Mouse (Mus musculus) MEL (cell line): ENCODE measurements around the gene Galt. TPM values are rescaled to one million over a fixed set of nuclear protein-coding genes. Genes with fewer than 3 reads are reported as not detected.

Experiments
- DNase-seq: peaks from one replicate; pipeline ENCODE4 v3.0.0; 2011; ENCODE audit warnings: low read depth, low spot score
- H3K27ac ChIP-seq: 2 replicates; pipeline ENCODE4 v1.5.1; 2012; ENCODE audit warnings: low read depth, mild to moderate bottlenecking, control low read depth, low read length, moderate library complexity; ENCODE audit not compliant: control insufficient read depth
- H3K27me3 ChIP-seq, 2 experiments: fragments of 150-350 bp in 1 of 2; sonication (generic) in 1 of 2; 2 replicates each; pipeline ENCODE4 v1.6.1; 2012; ENCODE audit warnings: low read length in 2 of 2, mild to moderate bottlenecking in 2 of 2, improper control_type of control experiment in 1 of 2, moderate library complexity in 1 of 2; ENCODE audit not compliant: insufficient read depth in 2 of 2, control insufficient read depth in 1 of 2
- H3K36me3 ChIP-seq, 2 experiments: 2 replicates each; pipeline ENCODE4 v1.6.1; 2012 to 2014; ENCODE audit warnings: low read length in 2 of 2, improper control_type of control experiment in 1 of 2, inconsistent platforms in 1 of 2, mild to moderate bottlenecking in 1 of 2; ENCODE audit not compliant: insufficient read depth in 2 of 2, control insufficient read depth in 1 of 2
- H3K4me1 ChIP-seq, 2 experiments: fragments of 150-350 bp in 1 of 2; sonication (generic) in 1 of 2; 2 replicates each; pipeline ENCODE4 v1.6.1; 2012; ENCODE audit warnings: low read length in 2 of 2, improper control_type of control experiment in 1 of 2, mild to moderate bottlenecking in 1 of 2; ENCODE audit not compliant: insufficient read depth in 2 of 2, control insufficient read depth in 1 of 2
- H3K4me3 ChIP-seq, 2 experiments: fragments of 150-350 bp in 1 of 2; sonication (generic) in 1 of 2; 2 replicates each; pipeline ENCODE4 v1.5.1; 2012; ENCODE audit warnings: low read depth in 2 of 2, low read length in 2 of 2, mild to moderate bottlenecking in 2 of 2, moderate library complexity in 2 of 2, control low read depth in 1 of 2, improper control_type of control experiment in 1 of 2; ENCODE audit not compliant: control insufficient read depth in 1 of 2, insufficient read depth in 1 of 2
- H3K79me2 ChIP-seq: 2 replicates; pipeline ENCODE4 v1.6.1; 2012; ENCODE audit warnings: mild to moderate bottlenecking, low read length, moderate library complexity; ENCODE audit not compliant: control insufficient read depth, poor library complexity, insufficient read depth
- H3K9ac ChIP-seq: 2 replicates; pipeline ENCODE4 v1.6.1; 2012; ENCODE audit warnings: low read depth, mild to moderate bottlenecking, control low read depth, low read length, moderate library complexity; ENCODE audit not compliant: control insufficient read depth, poor library complexity, severe bottlenecking
- H3K9me3 ChIP-seq: fragments of 150-350 bp; sonication (generic); replicated peaks from 2 replicates; pipeline ENCODE4 v1.6.1; 2012; ENCODE audit warnings: mild to moderate bottlenecking, low read length, improper control_type of control experiment, moderate library complexity; ENCODE audit not compliant: insufficient read depth
- CHD1 ChIP-seq: IDR thresholded peaks from 2 replicates; pipeline ENCODE4 v1.6.1; 2012; ENCODE audit warnings: low read depth, mild to moderate bottlenecking, inconsistent platforms, low read length, improper control_type of control experiment
- CHD2 ChIP-seq: IDR thresholded peaks from 2 replicates; pipeline ENCODE4 v1.6.1; 2011; ENCODE audit warnings: low read length, improper control_type of control experiment
- CTCF ChIP-seq, 3 experiments: IDR thresholded peaks in 2 of 3; conservative IDR thresholded peaks in 1 of 3; 2 replicates each; pipeline ENCODE4 v1.5.1; 2011 to 2012; ENCODE audit warnings: low read length in 3 of 3, low read depth in 2 of 3, mild to moderate bottlenecking in 2 of 3, improper control_type of control experiment in 1 of 3, inconsistent platforms in 1 of 3, mixed read lengths in 1 of 3, moderate library complexity in 1 of 3; ENCODE audit not compliant: control insufficient read depth in 1 of 3, insufficient read depth in 1 of 3, poor library complexity in 1 of 3, severe bottlenecking in 1 of 3
- ELF1 ChIP-seq: IDR thresholded peaks from 2 replicates; pipeline ENCODE4 v1.6.1; 2014; ENCODE audit warnings: low read depth, mild to moderate bottlenecking, inconsistent platforms, low read length, improper control_type of control experiment, moderate library complexity
- EP300 ChIP-seq, 2 experiments: IDR thresholded peaks; 2 replicates each; pipeline ENCODE4 v1.6.1; 2011; ENCODE audit warnings: improper control_type of control experiment in 2 of 2, low read length in 2 of 2, low read depth in 1 of 2, mild to moderate bottlenecking in 1 of 2
- HCFC1 ChIP-seq: IDR thresholded peaks from 2 replicates; pipeline ENCODE4 v1.6.1; 2012; ENCODE audit warnings: low read depth, mild to moderate bottlenecking, inconsistent platforms, low read length, improper control_type of control experiment, moderate library complexity
- JUND ChIP-seq: IDR thresholded peaks from 2 replicates; pipeline ENCODE4 v1.6.1; 2011; ENCODE audit warnings: low read depth, mild to moderate bottlenecking, improper control_type of control experiment, low read length
- KAT2A ChIP-seq: conservative IDR thresholded peaks from 2 replicates; pipeline ENCODE4 v1.6.1; 2012; ENCODE audit warnings: low read depth, low read length, improper control_type of control experiment, inconsistent platforms
- MAFK ChIP-seq: IDR thresholded peaks from 2 replicates; pipeline ENCODE4 v1.6.1; 2011; ENCODE audit warnings: low read depth, mild to moderate bottlenecking, low read length, improper control_type of control experiment, borderline replicate concordance
- MAX ChIP-seq: IDR thresholded peaks from 2 replicates; pipeline ENCODE4 v1.6.1; 2011; ENCODE audit warnings: low read length, improper control_type of control experiment
- MAZ ChIP-seq: IDR thresholded peaks from 2 replicates; pipeline ENCODE4 v1.6.1; 2012; ENCODE audit warnings: low read depth, mild to moderate bottlenecking, inconsistent platforms, low read length, improper control_type of control experiment
- MEF2A ChIP-seq: IDR thresholded peaks from 2 replicates; pipeline ENCODE4 v1.6.1; 2014; ENCODE audit warnings: low read depth, mild to moderate bottlenecking, inconsistent platforms, low read length, improper control_type of control experiment; ENCODE audit not compliant: poor library complexity, insufficient replicate concordance, severe bottlenecking; ENCODE audit errors: extremely low read depth
- MYB ChIP-seq: IDR thresholded peaks from 2 replicates; pipeline ENCODE4 v1.6.1; 2011; ENCODE audit warnings: mild to moderate bottlenecking, low read depth, low read length, improper control_type of control experiment
- NELFE ChIP-seq: IDR thresholded peaks from 2 replicates; pipeline ENCODE4 v1.6.1; 2011; ENCODE audit warnings: low read depth, low read length, improper control_type of control experiment
- POLR2A ChIP-seq, 2 experiments: IDR thresholded peaks; 2 replicates each; pipeline ENCODE4 v1.6.1; 2011 to 2012; ENCODE audit warnings: low read length in 2 of 2, mild to moderate bottlenecking in 2 of 2, control low read depth in 1 of 2, improper control_type of control experiment in 1 of 2, low read depth in 1 of 2, moderate library complexity in 1 of 2; ENCODE audit not compliant: control insufficient read depth in 1 of 2, insufficient read depth in 1 of 2, poor library complexity in 1 of 2
- POLR2AphosphoS2 ChIP-seq: IDR thresholded peaks from 2 replicates; pipeline ENCODE4 v1.6.1; 2011; ENCODE audit warnings: low read length, improper control_type of control experiment
- POLR2AphosphoS5 ChIP-seq: IDR thresholded peaks from 2 replicates; pipeline ENCODE4 v1.6.1; 2012; ENCODE audit warnings: low read depth, borderline replicate concordance, mild to moderate bottlenecking, inconsistent platforms, low read length, moderate library complexity, mixed read lengths
- RAD21 ChIP-seq: IDR thresholded peaks from 2 replicates; pipeline ENCODE4 v1.6.1; 2011; ENCODE audit warnings: mild to moderate bottlenecking, low read depth, low read length, improper control_type of control experiment
- RCOR1 ChIP-seq: IDR thresholded peaks from 2 replicates; pipeline ENCODE4 v1.6.1; 2012; ENCODE audit warnings: low read depth, mild to moderate bottlenecking, inconsistent platforms, low read length, improper control_type of control experiment
- SIN3A ChIP-seq: IDR thresholded peaks from 2 replicates; pipeline ENCODE4 v1.6.1; 2012; ENCODE audit warnings: low read length, improper control_type of control experiment, inconsistent platforms
- TBP ChIP-seq: IDR thresholded peaks from 2 replicates; pipeline ENCODE4 v1.8.0; 2011; ENCODE audit warnings: low read depth, low read length, improper control_type of control experiment
- UBTF ChIP-seq: IDR thresholded peaks from 2 replicates; pipeline ENCODE4 v1.6.1; 2012; ENCODE audit warnings: low read depth, mild to moderate bottlenecking, inconsistent platforms, low read length, improper control_type of control experiment, moderate library complexity, borderline replicate concordance; ENCODE audit not compliant: insufficient read depth
- USF1 ChIP-seq: IDR thresholded peaks from 2 replicates; pipeline ENCODE4 v1.6.1; 2014; ENCODE audit warnings: low read depth, mild to moderate bottlenecking, inconsistent platforms, low read length, improper control_type of control experiment, moderate library complexity
- ZKSCAN1 ChIP-seq: IDR thresholded peaks from 2 replicates; pipeline ENCODE4 v1.6.1; 2012; ENCODE audit warnings: low read depth, mild to moderate bottlenecking, inconsistent platforms, low read length, improper control_type of control experiment, moderate library complexity
- ZMIZ1 ChIP-seq: IDR thresholded peaks from 2 replicates; pipeline ENCODE4 v1.6.1; 2012; ENCODE audit warnings: low read depth, mild to moderate bottlenecking, inconsistent platforms, low read length, improper control_type of control experiment, moderate library complexity
- ZNF384 ChIP-seq: IDR thresholded peaks from 2 replicates; pipeline ENCODE4 v1.6.1; 2012; ENCODE audit warnings: low read depth, mild to moderate bottlenecking, inconsistent platforms, low read length, improper control_type of control experiment
- polyA plus RNA-seq, 2 experiments: library from polyadenylated mRNA; stranded (reverse) in 1 of 2; unstranded in 1 of 2; fragments of >175 nt in 1 of 2; fragments of >200 nt in 1 of 2; gene quantifications; 2 replicates each; pipeline versions ENCODE4 v1.2.1 to v1.2.4; 2012; ENCODE audit warnings: low replicate concordance in 2 of 2, low read depth in 1 of 2; ENCODE audit not compliant: insufficient read length in 2 of 2, insufficient read depth in 1 of 2, missing spikeins in 1 of 2
- total RNA-seq: library from RNA; depleted of rRNA; stranded (reverse); fragments of 300-350 nt; gene quantifications from 2 replicates; pipeline ENCODE4 v1.2.3, GENCODE M21; 2012

Gene Galt
- total and polyA plus RNA-seq, 3 experiments, result 26.5 to 31.9 TPM; not detected in 1

GRCm38 (mm10) chr4:41758701-41759100, 3.7 kb downstream of the Galt start:
- H3K4me1 ChIP-seq, result peaks cover 6 to 22% of the 10 kb centered on the region in 2 experiments
- peaks cover 1% of the 10 kb centered on the region; the same call in 1 of the 2 replicates for H3K79me2 ChIP-seq

GRCm38 (mm10) chr4:41759206-41759605, 4.2 kb downstream of the Galt start:
- no peaks in the 10 kb centered on the region for H3K27me3 ChIP-seq
- no peak overlapping the region for H3K4me3 ChIP-seq
- no peaks in the 10 kb centered on the region for H3K9me3 ChIP-seq
- peaks cover 6 to 22% of the 10 kb centered on the region in 2 experiments for H3K4me1 ChIP-seq
- H3K9ac ChIP-seq, result no peak overlapping the region
- no peak overlapping the region for H3K27ac ChIP-seq
- peaks cover 1% of the 10 kb centered on the region; the same call in 1 of the 2 replicates for H3K79me2 ChIP-seq
- peaks cover 0 to 13% of the 10 kb centered on the region in 2 experiments; a peak in 2 of 4 replicates for H3K36me3 ChIP-seq
- no peak for DNase-seq
- TF ChIP-seq TBP (no peak), MAFK (no peak), CHD2 (no peak), USF1 (no peak), ELF1 (no peak), HCFC1 (no peak), RCOR1 (no peak), MYB (no peak), SIN3A (no peak), MAX (no peak), JUND (no peak), MEF2A (no peak), MAZ (no peak), ZKSCAN1 (no peak)

More at GRCm38 (mm10) chr4:41758701-41759100, 3.7 kb downstream of the Galt start:
- H3K9me3 ChIP-seq, result no peaks in the 10 kb centered on the region
- TF ChIP-seq MAX (no peak), CHD1 (no peak), KAT2A (no peak), POLR2AphosphoS5 (no peak), JUND (no peak), ZKSCAN1 (no peak), POLR2A (IDR thresholded peaks at IDR 0.05; ENCODE audit: control insufficient read depth in 1 of 2, insufficient read depth in 1 of 2, low read depth in 1 of 2, low read length in 2 of 2, poor library complexity in 1 of 2) (no peak), EP300 (IDR thresholded peaks at IDR 0.05; ENCODE audit: low read depth in 1 of 2, low read length in 2 of 2) (no peak), RAD21 (no peak), ZNF384 (no peak), CTCF (IDR thresholded peaks at IDR 0.05 in 2 of 3, conservative IDR thresholded peaks at IDR 0.05 in 1 of 3; ENCODE audit: control insufficient read depth in 1 of 3, insufficient read depth in 1 of 3, low read depth in 2 of 3, low read length in 3 of 3, poor library complexity in 1 of 3, severe bottlenecking in 1 of 3) (no peak), ZMIZ1 (no peak), NELFE (no peak), UBTF (no peak), POLR2AphosphoS2 (no peak)
- TF ChIP-seq, all 39 proteins: peak for 0
- no peak overlapping the region for H3K27ac ChIP-seq
- no peak overlapping the region for H3K9ac ChIP-seq
- no peak for DNase-seq
- H3K4me3 ChIP-seq, result no peak overlapping the region
- peaks cover 0 to 13% of the 10 kb centered on the region in 2 experiments; a peak in 2 of 4 replicates for H3K36me3 ChIP-seq
- H3K27me3 ChIP-seq, result no peaks in the 10 kb centered on the region
